Mouse (Mus musculus) stomach, postnatal 0 days (tissue): ENCODE data around the gene Phlda3. TPM values are rescaled to one million over a fixed set of nuclear protein-coding genes. Genes with fewer than 3 reads are reported as not detected.

Experiments
- ATAC-seq: fragments of 200-750 bp; cut with Nextera tagmentation; 2 replicates; pipeline ENCODE4 v1.8.0; 2017; ENCODE audit not compliant: low FRiP score, low TSS enrichment
- DNase-seq: peaks from one replicate; pipeline ENCODE4 v3.0.0-alpha.2; 2016; ENCODE audit warnings: low spot score
- H3K27ac ChIP-seq: fragments of 300-500 bp; sonication (generic); replicated peaks from 2 replicates; pipeline ENCODE4 v1.5.1; 2014; ENCODE audit warnings: mild to moderate bottlenecking, control low read depth
- H3K27me3 ChIP-seq: fragments of 300-500 bp; sonication (generic); 2 replicates; pipeline ENCODE4 v1.6.1; 2014; ENCODE audit warnings: low read length; ENCODE audit not compliant: control insufficient read depth, insufficient read depth
- H3K36me3 ChIP-seq: fragments of 300-500 bp; sonication (generic); 2 replicates; pipeline ENCODE4 v1.6.1; 2014; ENCODE audit warnings: low read length, mixed read lengths; ENCODE audit not compliant: control insufficient read depth, insufficient read depth
- H3K4me1 ChIP-seq: fragments of 300-500 bp; sonication (generic); replicated peaks from 2 replicates; pipeline ENCODE4 v1.6.1; 2014; ENCODE audit warnings: antibody characterized with exemption; ENCODE audit not compliant: control insufficient read depth, insufficient read depth
- H3K4me2 ChIP-seq: fragments of 300-500 bp; sonication (generic); replicated peaks from 2 replicates; pipeline ENCODE4 v1.6.1; 2014; ENCODE audit warnings: low read depth, mild to moderate bottlenecking, control low read depth, moderate library complexity
- H3K4me3 ChIP-seq: fragments of 300-500 bp; sonication (generic); 2 replicates; pipeline ENCODE4 v1.5.1; 2014; ENCODE audit warnings: low read depth, low read length, control low read depth
- H3K9ac ChIP-seq: fragments of 300-500 bp; sonication (generic); 2 replicates; pipeline ENCODE4 v1.6.1; 2014; ENCODE audit warnings: mild to moderate bottlenecking, low read length, control low read depth, mixed read lengths
- H3K9me3 ChIP-seq: fragments of 300-500 bp; sonication (generic); 2 replicates; pipeline ENCODE4 v1.6.1; 2016; ENCODE audit warnings: low read length; ENCODE audit not compliant: control insufficient read depth
- CTCF ChIP-seq: IDR thresholded peaks from 2 replicates; pipeline ENCODE4 v1.5.1; 2016; ENCODE audit warnings: antibody characterized with exemption, low read depth, mild to moderate bottlenecking, moderate library complexity
- EP300 ChIP-seq: optimal IDR thresholded peaks from 2 replicates; pipeline ENCODE3; 2016; ENCODE audit warnings: antibody characterized with exemption
- WGBS: fragments of 180-500 bp; shearing (Covaris S2); extraction: QIAGEN DNeasy Blood & Tissue Kit; methylation state at CpG from one replicate; pipeline ENCODE4 v1.1.7; 2014; 5-methylcytosine and 5-hydroxymethylcytosine counted together
- polyA plus RNA-seq: library from polyadenylated mRNA; unstranded; fragments of >200 nt; fragmentation: Nextera tagmentation; extraction: Ambion mirVana; gene quantifications from 2 replicates; pipeline ENCODE4 v1.2.1, GENCODE M21; 2015

Gene Phlda3
- polyA plus RNA-seq, 1 experiment from 2014 or later = 91.1 TPM

DNA sequence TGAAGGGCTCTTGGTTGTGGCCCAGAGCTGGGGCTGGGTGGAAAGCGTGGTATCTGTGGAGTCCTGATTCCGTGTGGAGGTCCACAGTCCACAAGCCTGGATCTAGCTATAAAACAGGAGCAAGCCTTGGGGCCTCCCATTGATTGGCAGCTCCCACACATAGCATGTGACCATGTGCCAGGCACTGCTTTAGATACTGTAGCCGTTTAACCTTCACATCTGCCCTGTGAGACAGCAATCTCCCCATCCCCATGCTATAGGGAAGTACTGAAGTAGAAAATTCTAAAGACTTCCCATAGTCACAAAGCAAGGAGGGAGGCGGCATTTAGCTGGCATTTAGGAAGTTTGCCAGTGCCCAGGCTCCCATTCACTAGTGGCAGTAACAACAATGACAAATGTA, 47.2 kb downstream of the Phlda3 start:
- TF ChIP-seq CTCF = no peak
- no peak for TF ChIP-seq EP300
- Histone ChIP-seq H3K27me3 (peaks cover 4% of the 10 kb centered on the region; the same call in 1 of the 2 replicates), H3K9me3 (no peaks in the 10 kb centered on the region), H3K4me2 (peak overlapping the region; percentile 17; the same call in 1 of the 2 replicates), H3K4me3 (no peak overlapping the region), H3K9ac (no peak overlapping the region), H3K27ac (peak overlapping the region; percentile 93), H3K36me3 (no peaks in the 10 kb centered on the region), H3K4me1 (peaks cover 7% of the 10 kb centered on the region; the same call in 1 of the 2 replicates)
- peak; percentile 31 for ATAC-seq
- WGBS = 47% methylated on average over 4 of the region's 4 CpGs
- peak; percentile 56 for DNase-seq

DNA sequence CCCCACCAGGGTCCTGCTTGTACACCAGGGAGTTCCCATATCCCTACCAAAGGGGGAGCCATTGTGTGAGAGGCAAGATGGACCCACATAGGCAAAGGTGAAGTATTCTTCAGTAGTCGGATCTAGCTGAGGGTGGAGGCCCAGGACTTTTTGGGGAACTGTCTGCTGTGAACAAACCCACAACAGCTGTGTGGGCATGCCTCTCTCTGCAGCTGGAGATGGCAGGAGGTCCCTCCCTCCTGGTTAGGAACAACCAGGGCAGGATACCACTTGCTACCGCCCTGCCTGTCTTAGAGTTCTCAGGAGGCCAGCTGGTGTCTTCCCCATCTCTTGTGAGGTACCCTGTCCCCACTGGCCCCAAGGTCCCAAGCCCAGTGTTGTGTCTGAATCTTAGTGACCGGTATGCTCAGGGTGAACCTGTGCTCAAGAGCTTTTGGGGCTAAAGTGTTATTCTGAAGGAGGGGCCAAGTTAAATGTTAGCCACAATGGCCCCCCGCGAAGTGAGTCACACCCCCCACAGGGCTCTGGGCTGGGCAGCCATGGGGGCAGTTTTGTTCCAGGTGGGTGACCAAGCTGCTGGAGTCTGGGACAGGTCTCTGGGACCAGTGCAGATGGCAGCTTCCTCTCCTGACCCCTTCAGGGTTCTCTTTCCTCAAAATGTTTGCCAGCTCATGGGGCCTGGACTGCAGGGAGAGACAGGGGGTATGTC, 47.9 kb downstream of the Phlda3 start:
- H3K27ac ChIP-seq = peak overlapping the region; percentile 93

DNA sequence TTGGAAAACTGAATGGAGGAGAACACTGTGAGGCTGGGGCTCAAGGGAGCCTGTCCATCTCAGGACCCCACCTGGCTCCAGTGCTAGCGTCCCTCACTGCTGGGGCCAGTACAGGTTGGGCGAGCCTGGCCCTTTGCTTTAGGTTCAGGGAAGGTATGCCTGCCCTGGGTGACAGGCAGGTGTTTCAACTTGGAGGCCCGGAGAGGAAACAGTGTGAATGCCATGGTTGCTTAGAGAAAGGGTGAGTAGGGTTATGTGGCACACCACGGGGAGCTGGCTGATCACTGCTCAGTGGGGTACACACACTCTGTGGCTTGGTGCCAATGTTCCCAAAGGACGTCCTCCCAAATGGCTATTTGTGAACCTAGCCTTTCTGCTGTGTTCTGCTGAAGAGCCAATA, 48.6 kb downstream of the Phlda3 start:
- Histone ChIP-seq H3K27me3 (peaks cover 5% of the 10 kb centered on the region; the same call in 1 of the 2 replicates), H3K9me3 (no peaks in the 10 kb centered on the region), H3K4me2 (no peak overlapping the region), H3K36me3 (no peaks in the 10 kb centered on the region), H3K27ac (peak overlapping the region; percentile 93), H3K4me3 (no peak overlapping the region), H3K9ac (no peak overlapping the region), H3K4me1 (peaks cover 7% of the 10 kb centered on the region; the same call in 1 of the 2 replicates)
- TF ChIP-seq CTCF = no peak
- TF ChIP-seq EP300 = no peak
- 69% methylated on average over 5 of the region's 5 CpGs for WGBS
- ATAC-seq (no peak), DNase-seq (no peak)

More for the DNA sequence above, 47.9 kb downstream of the Phlda3 start:
- TF ChIP-seq EP300 (no peak), CTCF (no peak)
- Histone ChIP-seq H3K4me2 (no peak overlapping the region), H3K27me3 (peaks cover 5% of the 10 kb centered on the region; the same call in 1 of the 2 replicates), H3K4me3 (no peak overlapping the region), H3K4me1 (peaks cover 7% of the 10 kb centered on the region; the same call in 1 of the 2 replicates), H3K36me3 (no peaks in the 10 kb centered on the region), H3K9me3 (no peaks in the 10 kb centered on the region), H3K9ac (no peak overlapping the region)
- WGBS = 70% methylated on average over 5 of the region's 5 CpGs
- ATAC-seq (no peak), DNase-seq (no peak)

DNA sequence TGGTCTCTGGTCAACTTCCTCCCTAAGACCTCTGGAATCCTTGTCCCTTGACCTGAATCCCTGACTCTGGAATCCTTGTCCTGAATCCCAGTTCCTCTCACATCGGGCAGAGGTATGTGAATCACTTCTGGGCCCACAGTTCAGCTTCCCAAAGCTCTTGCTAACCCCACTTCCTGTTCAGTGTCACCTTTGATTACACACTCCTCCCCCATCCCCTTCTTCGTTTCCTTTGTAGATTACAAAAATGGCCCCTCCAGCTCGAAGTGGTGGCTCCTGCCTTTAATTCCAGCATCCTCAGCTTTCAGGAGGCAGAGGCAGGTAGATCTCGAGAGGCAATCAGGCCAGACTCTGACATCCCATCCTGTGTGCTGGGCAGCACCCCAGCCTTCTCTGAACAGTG, 51.7 kb downstream of the Phlda3 start:
- no peak overlapping the region for H3K4me3 ChIP-seq
- H3K4me2 ChIP-seq = no peak overlapping the region
- 53% methylated on average over 4 of the region's 4 CpGs for WGBS

DNA sequence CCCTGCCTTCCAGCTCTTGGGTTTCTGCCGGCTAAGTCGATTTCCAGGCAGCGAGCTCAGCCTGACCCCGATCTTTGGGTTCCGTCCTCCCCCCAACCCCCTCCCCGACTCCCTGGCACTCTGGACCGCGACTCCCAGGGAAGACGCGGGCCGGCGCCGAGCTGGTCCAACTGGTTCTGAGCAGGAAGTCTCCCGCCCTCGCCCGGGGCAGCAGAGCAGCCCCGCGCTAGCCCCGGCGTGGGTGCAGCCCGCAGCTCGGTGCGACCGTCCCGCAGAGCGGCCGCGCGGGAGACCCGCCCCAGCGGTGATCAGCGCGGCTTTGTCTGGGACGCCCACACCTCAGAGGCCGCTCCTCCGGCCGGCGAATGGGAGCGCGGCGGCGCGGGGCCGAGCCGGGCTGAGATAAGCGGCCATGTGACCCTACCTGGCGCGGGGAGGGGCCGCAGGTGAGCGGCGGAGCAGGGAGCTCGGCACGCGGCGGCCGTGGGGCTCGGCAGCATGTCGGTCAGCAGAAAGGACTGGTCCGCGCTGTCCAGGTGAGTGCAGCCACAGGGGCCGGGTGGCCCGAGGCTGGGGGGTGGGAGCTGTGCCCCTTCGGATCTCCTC, 52.7 kb downstream of the Phlda3 start, which contains the start of gene Lad1:
TSS of gene Lad1 (plus strand) at position 118 of the 606 bp plus-strand sequence.
- ATAC-seq = peak; percentile 77
- DNase-seq = peak; percentile 91
- Histone ChIP-seq H3K27ac (peak within 1 kb of the TSS; percentile 90), H3K4me1 (peaks cover 6% of the 10 kb centered on the region), H3K9me3 (no peaks in the 10 kb centered on the region), H3K9ac (peak within 1 kb of the TSS; percentile 69), H3K27me3 (peaks cover 5% of the 10 kb centered on the region; the same call in 1 of the 2 replicates), H3K4me3 (peak within 1 kb of the TSS; percentile 53), H3K4me2 (peak within 1 kb of the TSS; percentile 87), H3K36me3 (no peaks in the 10 kb centered on the region)
- TF ChIP-seq CTCF = no peak
- TF ChIP-seq EP300 = no peak
- WGBS = 3% methylated on average over 45 of the region's 63 CpGs

More for the DNA sequence above, 51.7 kb downstream of the Phlda3 start:
- H3K9ac ChIP-seq = no peak overlapping the region
- no peaks in the 10 kb centered on the region for H3K9me3 ChIP-seq
- TF ChIP-seq CTCF = no peak
- TF ChIP-seq EP300 = no peak
- peaks cover 5% of the 10 kb centered on the region; the same call in 1 of the 2 replicates for H3K27me3 ChIP-seq
- no peak overlapping the region for H3K27ac ChIP-seq
- ATAC-seq (no peak), DNase-seq (no peak)
- H3K36me3 ChIP-seq = no peaks in the 10 kb centered on the region
- peaks cover 8% of the 10 kb centered on the region; the same call in 1 of the 2 replicates for H3K4me1 ChIP-seq

Other genes starting within 250 kb of the Phlda3 start
- gene Nav1, start 158.8 kb upstream of the Phlda3 start, polyA plus RNA-seq = 3.7 and 3.9 TPM in 2 replicates
- gene Csrp1, start 46.1 kb upstream of the Phlda3 start, polyA plus RNA-seq = 418 and 496 TPM in 2 replicates
- 4.2 and 6.8 TPM in 2 replicates for gene Tnni1, start 13.3 kb downstream of the Phlda3 start, polyA plus RNA-seq
- gene Lad1, start 52.5 kb downstream of the Phlda3 start, polyA plus RNA-seq = 128 and 140 TPM in 2 replicates
- gene Tnnt2, start 70.2 kb downstream of the Phlda3 start, polyA plus RNA-seq = 36.4 and 39.9 TPM in 2 replicates
- 29.8 and 34.2 TPM in 2 replicates for gene Pkp1, start 153.1 kb downstream of the Phlda3 start, polyA plus RNA-seq
- gene Igfn1, start 240.2 kb downstream of the Phlda3 start, polyA plus RNA-seq = 0.02 and 0.04 TPM in 2 replicates
- gene Tmem9, start 242.0 kb downstream of the Phlda3 start, polyA plus RNA-seq = 65.9 and 66.1 TPM in 2 replicates